Mouse (Mus musculus) gastrocnemius, adult 8-10 months (tissue): Measurements from ENCODE around the gene Rpn2. TPM values are rescaled to one million over a fixed set of nuclear protein-coding genes. Genes with fewer than 3 reads are reported as not detected.

Experiments
- DNase-seq, 2 experiments: peaks; one replicate each; pipeline ENCODE4 v3.0.0; 2022; ENCODE audit warnings: low spot score in 2 of 2
- total RNA-seq, 4 experiments: library from RNA; stranded (reverse); gene quantifications; 2 replicates each; pipeline ENCODE4 v1.2.4; 2022

Rpn2 gene
- total RNA-seq, 4 experiments from 2014 or later: 78.6 to 101 (median 85.8) TPM

GRCm38 (mm10) chr2:157309611-157310010 is 30.8 kb downstream of the Rpn2 start:
- no peak for DNase-seq

GRCm38 (mm10) chr2:157310963-157311637 is 32.3 kb downstream of the Rpn2 start:
- no peak for DNase-seq

DNA sequence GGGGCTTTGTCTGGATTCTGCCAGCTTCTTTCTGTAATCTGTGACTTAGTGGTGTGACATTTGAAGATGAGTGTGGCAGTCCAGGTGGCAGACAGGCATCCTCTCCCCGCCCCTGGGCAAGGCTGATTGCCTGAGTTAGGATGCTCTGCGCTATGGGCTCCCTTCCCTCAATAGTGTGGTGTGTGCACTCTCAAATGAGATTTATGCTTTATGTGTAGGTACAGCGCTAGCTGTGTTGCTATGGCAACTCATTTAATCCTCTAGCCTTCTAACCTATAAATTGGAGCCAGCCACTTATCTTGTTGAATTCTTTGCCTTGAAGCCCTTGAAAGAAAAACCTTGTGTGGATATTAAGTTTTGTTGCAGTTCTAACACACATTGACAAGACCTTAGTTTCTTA is 34.9 kb downstream of the Rpn2 start:
- DNase-seq: no peak

GRCm38 (mm10) chr2:157314310-157314709 is 35.5 kb downstream of the Rpn2 start:
- DNase-seq: no peak

DNA sequence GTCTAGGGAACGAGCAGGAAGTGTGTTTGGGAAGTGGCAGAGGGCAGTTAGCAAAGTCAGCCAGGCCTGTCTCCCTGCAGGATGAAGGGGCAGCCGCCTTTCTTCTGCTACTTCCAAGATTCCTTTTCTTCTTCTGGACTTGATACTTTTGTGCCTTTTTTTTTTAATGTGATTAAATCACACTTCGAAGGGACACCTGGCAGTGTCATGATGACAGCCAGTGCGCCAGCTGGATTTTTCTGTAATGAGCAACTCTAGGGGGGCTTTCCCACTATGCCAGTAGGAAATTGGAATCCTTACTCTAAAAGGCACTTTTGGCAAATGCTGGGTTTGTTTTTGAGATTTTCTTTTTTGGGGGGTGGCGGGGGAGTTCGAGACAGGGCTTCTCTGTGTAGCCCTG is 36.7 kb downstream of the Rpn2 start:
- DNase-seq: no peak

DNA sequence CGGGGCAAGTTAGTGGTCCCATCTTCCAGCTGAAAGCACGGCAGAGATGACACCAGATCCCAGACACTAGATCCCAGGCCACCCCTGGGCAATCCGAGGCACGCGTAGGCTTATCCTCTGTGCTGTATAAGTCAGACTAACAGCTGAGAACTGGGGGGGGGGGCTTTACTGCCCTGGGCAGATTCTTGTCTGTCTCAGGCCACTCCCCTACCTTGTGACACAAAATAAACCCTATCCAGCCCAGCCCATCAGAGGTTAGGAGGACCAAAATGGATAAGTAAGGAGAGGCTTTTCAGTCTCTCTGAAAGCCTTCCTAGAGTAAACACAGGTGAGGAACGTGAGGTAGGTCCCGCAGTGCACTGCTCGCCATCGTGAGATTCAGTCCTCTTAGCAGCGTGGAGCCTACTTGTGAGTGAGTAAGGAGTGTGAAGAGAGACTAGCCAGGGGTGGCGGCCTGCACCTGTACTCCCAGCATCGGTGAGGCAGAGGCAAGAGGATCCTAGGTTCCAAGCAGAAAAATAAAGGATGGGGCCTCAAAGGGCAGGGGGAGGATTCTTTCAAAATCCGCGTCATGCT is 37.6 kb downstream of the Rpn2 start:
- DNase-seq: no peak

GRCm38 (mm10) chr2:157317220-157317619 is 38.4 kb downstream of the Rpn2 start:
- DNase-seq: no peak

GRCm38 (mm10) chr2:157320135-157320534 is 41.3 kb downstream of the Rpn2 start:
- no peak for DNase-seq

- no peak for DNase-seq
Measured at GRCm38 (mm10) chr2:157320886-157321285, 42.1 kb downstream of the Rpn2 start.

DNA sequence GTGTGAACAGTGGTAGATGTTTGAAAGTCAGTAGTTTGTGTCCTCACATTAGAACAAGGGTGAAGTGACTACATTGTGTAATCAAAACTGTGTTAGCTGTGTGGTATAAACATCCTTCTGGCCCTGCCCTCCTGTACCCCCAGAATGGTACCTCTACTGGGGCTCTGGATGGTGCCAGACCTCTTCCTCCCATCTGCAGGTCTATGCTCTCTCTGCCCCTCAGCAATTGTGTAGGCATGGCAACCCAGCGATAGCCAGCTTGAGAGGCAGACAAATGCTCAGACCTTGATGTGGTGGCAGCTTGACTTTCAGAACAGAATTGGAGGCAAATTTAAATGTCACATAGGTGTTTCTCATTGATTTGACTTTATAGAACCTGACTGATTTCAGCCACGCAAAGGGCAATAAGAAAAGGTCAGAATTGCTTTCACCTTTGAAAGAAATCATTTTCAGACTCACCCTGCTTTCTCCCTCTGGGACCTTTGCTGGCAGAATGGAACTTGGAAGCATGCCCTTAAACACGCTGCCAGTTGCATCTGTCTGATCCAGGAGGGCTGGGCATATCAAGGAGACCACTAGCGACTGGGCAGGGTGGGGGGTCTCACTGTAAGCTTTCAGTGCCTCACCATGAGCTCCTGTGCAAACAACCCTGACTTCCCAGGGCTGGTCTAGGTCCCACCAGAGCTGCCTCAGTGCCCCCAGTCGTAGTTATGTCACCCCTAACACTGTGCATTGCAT is 43.4 kb downstream of the Rpn2 start:
- DNase-seq: no peak

DNA sequence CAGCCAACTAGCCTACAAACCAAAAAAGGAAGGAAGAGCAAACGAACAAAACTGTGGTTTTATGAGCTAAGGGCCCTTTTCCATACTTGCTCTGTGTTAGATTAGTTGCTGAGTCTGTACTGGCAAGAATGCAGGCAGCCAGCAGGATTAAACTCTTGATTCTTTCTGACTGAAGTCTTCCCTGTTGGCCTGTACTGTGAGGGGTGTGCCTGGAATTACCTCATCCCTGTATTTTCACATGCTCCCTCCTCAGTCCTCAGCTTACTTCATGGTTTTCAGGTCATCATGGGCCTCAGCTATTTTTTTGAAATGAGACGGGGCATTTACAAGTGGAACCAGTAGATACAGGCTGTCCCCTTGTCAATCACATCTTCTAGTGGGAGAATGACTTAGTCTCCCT is 46.4 kb downstream of the Rpn2 start:
- DNase-seq: no peak

DNA sequence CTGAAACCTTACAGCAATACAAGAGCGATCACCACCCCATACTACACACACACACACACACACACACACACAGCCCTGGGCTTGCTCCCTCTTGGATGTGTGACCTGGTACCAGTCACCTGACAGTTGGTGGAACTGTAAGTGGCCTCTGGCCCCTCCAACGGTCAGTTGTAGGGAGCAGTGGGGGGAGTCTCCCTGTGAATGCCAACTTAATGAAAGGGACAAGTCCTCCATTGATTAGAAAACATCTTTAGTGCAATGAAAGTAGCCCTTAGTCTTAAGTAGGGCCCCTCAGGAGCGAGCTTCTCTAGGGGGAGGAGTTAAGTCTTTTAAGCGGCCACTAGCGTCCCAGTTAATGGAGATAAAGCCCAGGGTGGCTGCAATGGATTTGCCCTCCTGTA is 49.3 kb downstream of the Rpn2 start:
- DNase-seq: no peak

GRCm38 (mm10) chr2:157328570-157328969 is 49.8 kb downstream of the Rpn2 start:
- DNase-seq: no peak

DNA sequence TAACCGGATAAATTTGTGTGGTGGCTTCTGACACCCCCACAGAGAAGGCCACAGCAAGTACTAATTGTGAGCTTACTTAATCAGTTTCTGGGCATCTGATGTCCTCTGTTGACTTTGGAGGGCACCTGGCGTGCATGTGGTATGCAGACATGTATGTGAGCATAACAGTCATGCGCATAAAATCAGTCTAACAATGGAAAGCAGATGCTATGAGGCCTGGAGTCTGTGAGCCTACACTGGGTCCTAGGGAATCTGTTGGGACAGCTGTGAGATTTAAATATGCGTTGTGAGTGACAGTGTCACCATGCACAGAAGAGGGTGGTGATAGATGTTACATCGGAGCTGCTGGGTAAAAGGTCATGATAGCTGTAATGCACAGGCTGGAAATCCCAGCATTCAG is 53.2 kb downstream of the Rpn2 start:
- no peak for DNase-seq

DNA sequence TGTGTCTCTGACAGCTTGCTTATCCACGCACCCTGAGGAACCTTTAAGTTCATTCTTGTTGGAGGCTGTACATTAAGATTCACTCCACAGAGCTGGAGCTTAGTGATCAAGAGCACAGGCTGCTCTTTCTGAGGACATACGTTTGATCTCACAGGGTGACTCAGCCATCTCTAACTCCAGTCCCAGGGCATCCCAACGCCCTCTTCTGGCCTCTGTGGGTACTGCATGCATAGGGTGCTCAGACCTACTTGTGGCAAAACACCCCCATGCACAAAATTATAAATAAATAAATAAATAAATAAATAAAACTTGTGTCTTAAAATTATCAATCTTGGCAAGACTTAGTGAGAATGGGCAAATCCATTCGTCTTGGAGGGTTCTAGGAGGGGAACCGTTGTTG is 59.8 kb downstream of the Rpn2 start:
- peak; percentile 43 to 48 for DNase-seq

DNA sequence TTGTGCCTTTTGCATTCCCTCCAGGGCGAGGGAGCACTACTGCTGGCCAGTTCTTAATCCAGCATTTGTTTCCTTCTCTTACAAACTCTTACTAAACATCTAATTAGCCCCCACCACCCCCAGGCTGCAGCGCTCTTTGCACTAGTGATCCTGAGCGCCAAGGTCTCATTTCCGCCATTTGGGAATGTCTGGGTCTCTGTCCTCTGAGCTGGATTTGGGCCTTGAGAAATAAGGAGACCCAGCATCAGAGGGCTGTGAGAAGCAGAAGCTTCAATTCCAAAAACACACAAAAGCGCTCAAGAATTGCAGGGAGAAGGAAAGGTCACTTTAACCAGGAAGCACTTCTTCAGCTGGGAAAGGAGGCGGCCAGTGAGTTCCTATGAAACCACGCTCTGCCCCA is 60.7 kb downstream of the Rpn2 start:
- no peak for DNase-seq

GRCm38 (mm10) chr2:157340221-157340741 is 61.5 kb downstream of the Rpn2 start:
- no peak for DNase-seq

DNA sequence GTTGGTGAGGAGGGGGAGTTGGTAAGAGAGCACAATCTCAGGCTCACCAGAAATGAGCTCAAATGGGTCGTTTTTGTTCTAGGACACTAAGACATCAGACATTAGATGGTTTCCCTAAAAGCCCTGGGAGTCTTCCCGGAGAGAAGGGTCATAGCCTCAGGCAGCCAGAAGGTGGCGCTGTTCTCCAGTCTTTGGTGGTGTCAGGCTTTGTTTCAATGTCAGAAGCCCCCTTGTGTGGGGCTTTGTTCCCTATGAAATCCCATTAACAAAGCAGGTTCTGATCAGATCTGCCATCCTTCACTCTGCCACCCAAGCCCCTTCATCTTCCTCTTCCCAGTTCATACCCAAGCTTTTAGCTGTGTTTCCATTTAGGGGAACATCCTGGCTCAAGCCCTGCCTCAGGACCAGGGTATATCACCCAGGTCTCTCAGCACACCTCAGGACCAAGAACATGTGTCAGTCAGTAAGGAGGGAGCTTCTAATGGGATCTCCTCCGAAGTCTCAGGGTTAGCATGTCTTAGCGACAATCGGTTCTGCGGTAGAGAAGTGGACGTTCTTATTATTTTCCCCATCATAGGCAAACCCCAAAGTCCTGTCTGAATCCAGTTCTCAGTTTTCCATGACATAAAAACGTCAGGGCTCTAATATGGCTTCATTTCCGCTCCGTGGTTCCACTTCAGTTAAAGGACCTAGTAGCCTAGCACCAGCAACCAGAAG is 62.9 kb downstream of the Rpn2 start:
- peak; percentile 17 to 36 for DNase-seq

GRCm38 (mm10) chr2:157342328-157342926 is 63.6 kb downstream of the Rpn2 start:
- no peak for DNase-seq

- DNase-seq: no peak
Measured at GRCm38 (mm10) chr2:157343337-157343736, 64.5 kb downstream of the Rpn2 start.

DNA sequence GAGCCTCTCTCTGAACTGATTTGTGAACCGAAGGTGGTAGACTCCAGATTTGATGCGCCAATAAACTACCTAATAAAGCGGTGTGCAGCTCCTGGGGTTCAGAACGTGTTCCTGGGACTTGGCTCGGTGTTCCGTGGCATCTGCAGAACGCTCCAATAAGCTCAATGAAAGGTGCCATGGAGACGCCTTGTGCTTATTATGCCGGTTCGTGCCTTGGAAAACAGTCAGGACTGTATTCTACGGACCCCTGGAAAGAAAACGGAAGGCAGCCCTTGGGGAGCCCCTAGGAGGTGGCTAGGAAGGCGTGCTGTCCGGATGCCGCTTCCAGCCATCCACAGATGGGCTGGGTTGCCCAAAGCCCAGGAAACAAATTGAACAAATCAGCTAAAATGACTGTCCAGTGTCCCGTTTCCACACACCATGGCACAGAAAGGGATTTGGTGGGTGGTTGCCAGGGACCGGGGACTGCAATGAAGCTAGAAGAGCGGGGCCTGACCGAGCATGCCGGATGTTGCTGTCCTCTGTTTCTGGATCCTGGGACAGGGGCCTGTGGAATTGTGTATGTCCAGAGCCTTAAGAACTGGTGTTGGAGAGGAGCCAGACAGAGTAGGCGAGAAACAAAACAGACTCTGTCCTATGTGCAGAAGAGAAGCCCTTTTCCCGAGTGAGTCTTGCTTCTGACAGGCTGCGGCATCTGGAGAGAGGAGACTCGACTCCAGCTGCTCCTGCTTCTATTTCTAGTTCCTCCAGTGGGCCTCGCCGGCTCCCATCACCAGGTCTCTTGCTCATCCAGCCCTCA is 68.7 kb downstream of the Rpn2 start, which contains the start of gene Ghrh:
Gene Ghrh, minus strand, starts transcription at position 146 of the 799 bp plus-strand sequence.
- DNase-seq: no peak
